Mouse (Mus musculus): ENCODE data around the gene Arel1. TPM values are rescaled to one million over a fixed set of nuclear protein-coding genes. Genes with fewer than 3 reads are reported as not detected.

Arel1 gene
- 10 to 100 TPM; 19.4 to 20.6 TPM for total RNA-seq (2021)
- long read RNA-seq, experiment 1, full-length matches to known transcripts, result 1 of 9 reads
- long read RNA-seq, experiment 1, partial matches to known transcripts, result 1 of 9 reads
- long read RNA-seq, experiment 1, other reads (novel, unspliced or antisense), result 7 of 9 reads
- long read RNA-seq, experiment 2, full-length matches to known transcripts, result 4 of 17 reads
- long read RNA-seq, experiment 2, partial matches to known transcripts, result 4 of 17 reads
- long read RNA-seq, experiment 2, other reads (novel, unspliced or antisense), result 9 of 17 reads

GRCm38 (mm10) chr12:84970428-84971096 is at the start of gene Arel1, which contains the start of gene Fcf1:
TSS of gene Arel1 (minus strand) at chr12:84970900.
TSS of gene Fcf1 (plus strand) at chr12:84970897.
- DNase-seq (ENCODE audit: low spot score in 2 of 2), result peak; percentile 59 to 86

GRCm38 (mm10) chr12:85012185-85012584 is 41.5 kb upstream of the Arel1 start:
- no peak for DNase-seq (ENCODE audit: low spot score in 2 of 2)

GRCm38 (mm10) chr12:85010541-85010940 is 39.8 kb upstream of the Arel1 start:
- DNase-seq (ENCODE audit: low spot score in 2 of 2), result no peak

GRCm38 (mm10) chr12:85009776-85010175 is 39.1 kb upstream of the Arel1 start:
- no peak for DNase-seq (ENCODE audit: low spot score in 2 of 2)

- no peak for DNase-seq (ENCODE audit: low spot score in 2 of 2)
These were observed 36.3 kb upstream of the Arel1 start for GRCm38 (mm10) chr12:85007021-85007420.

- DNase-seq (ENCODE audit: low spot score in 2 of 2), result no peak
These were observed 35.5 kb upstream of the Arel1 start for GRCm38 (mm10) chr12:85006206-85006605.

- no peak for DNase-seq (ENCODE audit: low spot score in 2 of 2)
These were observed 28.4 kb upstream of the Arel1 start for GRCm38 (mm10) chr12:84999053-84999452.

- DNase-seq (ENCODE audit: low spot score in 2 of 2), result peak; percentile 37 to 65
These were observed 26.1 kb upstream of the Arel1 start for GRCm38 (mm10) chr12:84996501-84997398.

GRCm38 (mm10) chr12:84996083-84996496 is 25.4 kb upstream of the Arel1 start, which contains the start of gene Ylpm1:
TSS of gene Ylpm1 (plus strand) at chr12:84996321.
- DNase-seq (ENCODE audit: low spot score in 2 of 2), result peak; percentile 93 to 97

- DNase-seq (ENCODE audit: low spot score in 2 of 2), result no peak
These were observed 24.5 kb upstream of the Arel1 start for GRCm38 (mm10) chr12:84995112-84995761.

GRCm38 (mm10) chr12:84989456-84989855 is 18.8 kb upstream of the Arel1 start:
- DNase-seq (ENCODE audit: low spot score in 2 of 2), result no peak

- DNase-seq (ENCODE audit: low spot score in 2 of 2), result no peak
These were observed 8.7 kb upstream of the Arel1 start for GRCm38 (mm10) chr12:84979264-84979862.

- no peak for DNase-seq (ENCODE audit: low spot score in 2 of 2)
These were observed 858 bp downstream of the Arel1 start for GRCm38 (mm10) chr12:84969656-84970427.

- no peak for DNase-seq (ENCODE audit: low spot score in 2 of 2)
These were observed 1.7 kb downstream of the Arel1 start for GRCm38 (mm10) chr12:84968831-84969655.

- DNase-seq (ENCODE audit: low spot score in 2 of 2), result no peak
These were observed 8.1 kb downstream of the Arel1 start for GRCm38 (mm10) chr12:84962606-84963005.

- no peak for DNase-seq (ENCODE audit: low spot score in 2 of 2)
These were observed 11.8 kb downstream of the Arel1 start for GRCm38 (mm10) chr12:84958794-84959356.

- no peak for DNase-seq (ENCODE audit: low spot score in 2 of 2)
These were observed 14.4 kb downstream of the Arel1 start for GRCm38 (mm10) chr12:84956317-84956716.

- DNase-seq (ENCODE audit: low spot score in 2 of 2), result no peak
These were observed 18.3 kb downstream of the Arel1 start for GRCm38 (mm10) chr12:84952351-84952750.

GRCm38 (mm10) chr12:84951531-84951930 is 19.2 kb downstream of the Arel1 start:
- no peak for DNase-seq (ENCODE audit: low spot score in 2 of 2)

Data from gastrocnemius, postnatal 4 days (tissue).